Mouse (Mus musculus) adrenal gland, postnatal 25 days (tissue): ENCODE measurements at regions not wholly inside any gene's neighbourhood (a gene's known extent, or its start where the extent isn't known, plus 50 kb on each side); places are given as distances from the start of the nearest gene placed in this dataset.
A peak's percentile ranks its signal among the peaks of the same experiment; 100 is the strongest.

Experiments used
- DNase-seq: peaks from one replicate; pipeline ENCODE4 v3.0.0; 2021; ENCODE audit warnings: mixed read lengths

- DNase-seq, result no peak
Observed at GRCm38 (mm10) chr2:116942321-116942791, 63.9 kb downstream of the Tmco5 start.

GRCm38 (mm10) chr2:116948538-116948937, 70.0 kb downstream of the Tmco5 start:
- no peak for DNase-seq

- no peak for DNase-seq
Observed at GRCm38 (mm10) chr2:116949741-116950140, 71.2 kb downstream of the Tmco5 start.

- DNase-seq, result no peak
Observed at GRCm38 (mm10) chr2:116950154-116950553, 71.7 kb downstream of the Tmco5 start.

GRCm38 (mm10) chr2:116951481-116951880, 73.0 kb downstream of the Tmco5 start:
- no peak for DNase-seq

GRCm38 (mm10) chr2:116954280-116954679, 75.8 kb downstream of the Tmco5 start:
- DNase-seq, result no peak

GRCm38 (mm10) chr2:116954896-116955295, 76.4 kb downstream of the Tmco5 start:
- no peak for DNase-seq

GRCm38 (mm10) chr2:116963116-116963873, 84.8 kb downstream of the Tmco5 start:
- no peak for DNase-seq

- DNase-seq, result no peak
Observed at GRCm38 (mm10) chr2:116966266-116966665, 87.8 kb downstream of the Tmco5 start.

GRCm38 (mm10) chr2:116971666-116972613, 93.4 kb downstream of the Tmco5 start:
- no peak for DNase-seq

- DNase-seq, result no peak
Observed at GRCm38 (mm10) chr2:116972614-116972985, 94.1 kb downstream of the Tmco5 start.

- no peak for DNase-seq
Observed at GRCm38 (mm10) chr2:116973441-116973840, 95.0 kb downstream of the Tmco5 start.

- DNase-seq, result no peak
Observed at GRCm38 (mm10) chr2:116974152-116974551, 95.7 kb downstream of the Tmco5 start.

GRCm38 (mm10) chr2:116974569-116975060, 96.1 kb downstream of the Tmco5 start:
- no peak for DNase-seq

GRCm38 (mm10) chr2:116975091-116975600, 96.7 kb downstream of the Tmco5 start:
- DNase-seq, result peak; percentile 61

- peak; percentile 81 for DNase-seq
Observed at GRCm38 (mm10) chr2:116975601-116976431, 97.3 kb downstream of the Tmco5 start.

- DNase-seq, result peak; percentile 30
Observed at GRCm38 (mm10) chr2:116976432-116976750, 97.9 kb downstream of the Tmco5 start.

GRCm38 (mm10) chr2:116976951-116977503, 98.5 kb downstream of the Tmco5 start:
- DNase-seq, result no peak

- DNase-seq, result no peak
Observed at GRCm38 (mm10) chr2:116977771-116978600, 99.5 kb downstream of the Tmco5 start.

GRCm38 (mm10) chr2:116978809-116979208, 100.3 kb downstream of the Tmco5 start:
- DNase-seq, result no peak
